Mouse (Mus musculus) left cerebral cortex, adult 8-10 months (tissue): Measurements from ENCODE around the gene Gm45713. TPM values are rescaled to one million over a fixed set of nuclear protein-coding genes. Genes with fewer than 3 reads are reported as not detected.
"Not testable (repeated sequence)": the region's sequence is repeated elsewhere in the genome, so short reads cannot be mapped to it uniquely, and the experiment has no call there.

ENCODE experiments used
- DNase-seq, 2 experiments: peaks; one replicate each; pipeline ENCODE4 v3.0.0; 2022; ENCODE audit warnings: low spot score in 2 of 2
- total RNA-seq, 4 experiments: library from RNA; stranded (reverse); gene quantifications; 2 replicates each; pipeline ENCODE4 v1.2.4; 2022

Gm45713 gene
- total RNA-seq, result not detected

GRCm38 (mm10) chr7:45135993-45136567 lies at the start of gene Gm45713, which contains the start of gene Flt3l:
Gm45713 (minus strand) TSS chr7:45136231.
Flt3l (minus strand) TSS chr7:45136432.
- peak; percentile 74 to 88 for DNase-seq

GRCm38 (mm10) chr7:45183672-45184071 lies 47.6 kb upstream of the Gm45713 start:
- DNase-seq, result no peak

GRCm38 (mm10) chr7:45182606-45183005 lies 46.6 kb upstream of the Gm45713 start:
- no peak for DNase-seq

DNA sequence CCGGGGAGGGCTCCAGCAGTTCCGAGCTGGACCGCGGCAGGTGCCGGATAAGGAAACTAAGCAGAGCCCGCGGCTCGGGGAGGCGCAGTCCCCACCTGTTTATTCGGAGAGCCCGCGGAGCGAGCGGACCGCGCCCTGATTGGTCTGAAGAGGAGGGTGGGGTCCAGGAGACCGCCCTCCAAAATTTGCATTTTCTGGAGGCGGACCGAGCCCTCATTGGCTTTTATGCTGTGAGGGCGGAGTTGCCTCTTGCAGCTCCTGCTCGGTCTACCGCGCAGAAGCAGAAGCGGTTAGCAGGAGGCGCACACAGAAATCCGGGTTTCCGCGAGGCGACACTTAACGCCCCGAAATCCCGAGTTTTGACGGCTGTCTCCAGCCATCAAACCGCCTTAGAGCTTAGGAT lies 46.2 kb upstream of the Gm45713 start:
- peak; percentile 70 to 86 for DNase-seq

DNA sequence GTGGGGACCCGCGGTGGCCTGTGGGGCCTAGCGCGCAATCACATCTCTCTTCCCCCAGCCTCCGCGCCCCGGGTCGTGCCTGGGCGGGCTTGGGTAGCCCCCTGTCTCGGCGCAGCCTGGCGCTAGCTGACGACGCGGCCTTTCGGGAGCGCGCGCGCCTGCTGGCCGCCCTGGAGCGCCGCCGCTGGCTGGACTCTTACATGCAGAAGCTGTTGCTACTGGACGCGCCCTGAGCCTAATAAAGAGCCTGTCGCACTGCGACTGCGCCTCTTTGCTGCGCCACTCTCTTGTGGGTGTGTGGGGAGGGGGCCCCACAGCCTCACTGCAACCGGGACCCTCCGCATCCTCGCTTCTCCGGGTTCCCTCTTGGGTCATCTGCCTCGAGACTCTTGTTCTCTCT lies 45.5 kb upstream of the Gm45713 start:
- DNase-seq, result no peak

GRCm38 (mm10) chr7:45180896-45181477 lies 45.0 kb upstream of the Gm45713 start, which contains the start of gene Pth2:
Pth2 (plus strand) TSS chr7:45180995.
- DNase-seq, result no peak

DNA sequence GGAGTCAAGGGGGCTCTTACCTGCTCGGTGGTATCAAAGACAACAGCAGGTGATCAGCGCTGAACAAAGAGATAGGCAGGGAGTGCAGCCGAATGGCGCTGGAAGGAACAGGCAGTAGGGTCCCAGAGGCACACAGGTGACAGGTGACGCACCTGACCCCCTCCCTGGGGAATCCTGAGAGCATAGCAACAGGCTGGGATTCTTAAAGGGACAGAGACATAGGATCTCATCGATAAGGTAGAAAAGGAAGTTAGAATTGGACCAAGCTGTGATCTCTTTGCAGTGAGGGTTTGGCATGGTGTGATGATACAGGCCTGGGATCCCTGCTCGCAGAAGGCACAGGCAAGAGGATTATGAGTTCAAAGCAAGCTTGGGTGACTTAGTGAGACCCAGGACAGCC lies 43.4 kb upstream of the Gm45713 start, which contains the start of gene Gfy:
Gene Gfy (minus strand): TSS at position 101 of the 400 bp plus-strand sequence.
- DNase-seq, result no peak

DNA sequence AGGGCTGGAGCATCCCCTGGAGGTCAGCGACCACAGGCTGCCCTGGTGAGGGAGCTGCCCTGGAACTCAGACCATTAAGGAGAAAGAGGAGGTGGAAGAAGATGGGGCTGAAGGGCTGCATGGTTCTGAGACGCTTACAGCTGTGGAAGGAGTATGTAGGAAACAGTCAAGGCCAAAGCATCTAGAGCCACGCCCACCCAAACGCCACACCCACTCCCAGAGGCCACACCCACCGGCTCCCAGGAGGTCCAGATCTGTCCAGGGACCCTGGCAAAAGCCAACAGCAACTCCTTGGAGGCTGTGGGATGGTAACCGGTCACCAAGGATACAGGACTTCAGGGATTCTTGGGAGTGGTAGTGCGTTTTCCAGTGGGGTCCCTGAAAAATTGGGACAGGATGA lies 42.5 kb upstream of the Gm45713 start:
- DNase-seq, result no peak

- DNase-seq, result no peak
Measured at GRCm38 (mm10) chr7:45176356-45176755, 40.3 kb upstream of the Gm45713 start.

- DNase-seq, result no peak
Measured at GRCm38 (mm10) chr7:45175929-45176328, 39.9 kb upstream of the Gm45713 start.

- no peak for DNase-seq
Measured at GRCm38 (mm10) chr7:45175398-45175797, 39.4 kb upstream of the Gm45713 start.

DNA sequence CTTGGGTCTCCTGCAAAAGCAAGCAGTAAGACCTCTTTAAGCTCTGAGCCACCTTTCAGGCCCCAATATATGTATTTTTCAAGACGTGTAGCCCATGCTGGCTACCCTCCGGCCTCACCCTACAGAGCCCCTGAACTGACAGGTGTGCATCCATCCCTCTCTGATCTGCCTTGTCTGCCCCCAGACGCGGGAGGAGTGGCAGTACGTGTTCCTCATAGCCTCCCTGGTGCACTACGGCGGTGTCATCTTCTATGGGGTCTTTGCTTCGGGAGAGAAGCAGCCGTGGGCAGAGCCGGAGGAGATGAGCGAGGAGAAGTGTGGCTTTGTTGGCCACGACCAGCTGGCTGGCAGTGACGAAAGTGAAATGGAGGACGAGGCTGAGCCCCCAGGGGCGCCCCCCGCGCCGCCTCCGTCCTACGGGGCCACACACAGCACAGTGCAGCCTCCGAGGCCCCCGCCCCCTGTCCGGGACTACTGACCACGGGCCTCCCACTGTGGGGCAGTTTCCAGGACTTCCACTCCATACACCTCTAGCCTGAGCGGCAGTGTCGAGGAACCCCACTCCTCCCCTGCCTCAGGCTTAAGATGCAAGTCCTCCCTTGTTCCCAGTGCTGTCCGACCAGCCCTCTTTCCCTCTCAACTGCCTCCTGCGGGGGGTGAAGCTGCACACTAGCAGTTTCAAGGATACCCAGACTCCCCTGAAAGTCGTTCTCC lies 38.7 kb upstream of the Gm45713 start:
- no peak for DNase-seq

DNA sequence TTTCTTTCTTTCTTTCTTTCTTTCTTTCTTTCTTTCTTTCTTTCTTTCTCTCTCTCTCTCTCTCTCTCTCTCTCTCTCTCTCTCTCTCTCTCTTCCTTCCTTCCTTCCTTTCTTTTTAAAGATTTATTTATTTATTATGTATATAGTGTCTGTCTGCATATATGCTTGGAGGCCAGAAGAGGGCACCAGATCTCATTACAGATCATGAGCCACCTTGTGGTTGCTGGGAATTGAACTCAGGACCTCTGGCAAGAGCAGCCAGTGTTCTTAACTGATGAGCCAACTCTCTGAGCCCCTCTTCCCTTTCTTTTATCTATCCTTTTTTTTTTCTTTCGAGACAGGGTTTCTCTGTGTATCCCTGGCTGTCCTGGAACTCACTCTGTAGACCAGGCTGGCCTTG lies 37.7 kb upstream of the Gm45713 start:
- DNase-seq, result not testable (repeated sequence)

DNA sequence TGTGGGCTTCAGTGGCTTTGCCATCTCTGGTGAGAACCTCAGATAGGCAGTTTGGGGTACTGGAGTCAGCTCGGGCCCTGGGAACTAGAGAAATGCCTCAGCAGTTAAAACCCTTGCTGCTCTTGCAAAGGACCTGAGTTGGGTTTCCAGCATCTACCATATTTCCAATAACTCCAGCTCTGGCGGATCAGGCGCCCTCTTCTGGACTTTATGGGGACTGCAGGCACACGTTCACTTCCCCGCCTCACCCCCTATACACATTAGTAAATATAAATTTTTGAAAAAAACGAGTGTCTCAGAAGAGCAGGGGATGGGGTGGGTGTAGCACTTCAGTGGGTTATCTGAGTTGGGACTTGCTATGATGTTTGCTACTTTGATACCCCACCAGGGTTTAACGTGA lies 36.9 kb upstream of the Gm45713 start:
- no peak for DNase-seq

DNA sequence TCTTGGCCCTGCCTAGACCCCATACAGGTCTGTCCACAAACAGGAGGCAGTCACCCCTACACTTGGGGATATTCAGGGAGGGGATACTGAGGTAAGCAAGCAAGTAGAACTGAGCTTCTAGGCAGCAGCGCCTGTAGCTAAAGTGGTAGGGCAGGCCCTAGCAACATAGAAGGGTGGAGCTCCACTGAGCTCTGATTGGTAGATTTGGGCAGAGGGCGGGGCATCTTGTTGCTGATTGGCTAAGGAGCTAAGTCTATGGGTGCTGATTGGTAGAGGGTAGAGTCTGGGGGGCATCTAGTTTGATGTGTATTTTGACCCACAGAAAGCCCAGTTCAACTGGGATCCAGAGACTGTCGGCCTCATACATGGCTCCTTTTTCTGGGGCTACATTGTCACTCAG lies 33.5 kb upstream of the Gm45713 start:
- DNase-seq, result peak in 1 of 2 experiments; percentile 73

DNA sequence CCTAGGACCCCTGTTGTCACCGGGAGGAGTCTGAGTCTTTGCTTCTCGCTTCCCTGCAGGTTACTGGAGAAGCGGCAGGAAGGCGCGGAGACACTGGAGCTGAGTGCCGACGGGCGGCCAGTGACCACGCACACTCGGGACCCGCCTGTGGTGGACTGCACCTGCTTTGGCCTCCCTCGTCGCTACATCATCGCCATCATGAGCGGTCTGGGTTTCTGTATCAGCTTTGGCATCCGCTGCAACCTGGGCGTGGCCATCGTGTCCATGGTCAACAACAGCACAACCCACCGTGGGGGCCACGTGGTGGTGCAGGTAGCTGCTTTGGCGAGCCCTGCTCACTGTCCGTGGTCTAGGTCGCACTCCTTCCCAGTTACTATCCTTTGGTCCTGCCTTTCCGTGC lies 32.6 kb upstream of the Gm45713 start:
- no peak for DNase-seq

- peak in 1 of 2 experiments; percentile 70 for DNase-seq
Measured at GRCm38 (mm10) chr7:45167761-45168445, 31.9 kb upstream of the Gm45713 start.

- DNase-seq, result peak in 1 of 2 experiments; percentile 63
Measured at GRCm38 (mm10) chr7:45166950-45167401, 30.9 kb upstream of the Gm45713 start.

- DNase-seq, result no peak
Measured at GRCm38 (mm10) chr7:45165701-45166100, 29.7 kb upstream of the Gm45713 start.

GRCm38 (mm10) chr7:45164833-45165232 lies 28.8 kb upstream of the Gm45713 start:
- DNase-seq, result no peak

DNA sequence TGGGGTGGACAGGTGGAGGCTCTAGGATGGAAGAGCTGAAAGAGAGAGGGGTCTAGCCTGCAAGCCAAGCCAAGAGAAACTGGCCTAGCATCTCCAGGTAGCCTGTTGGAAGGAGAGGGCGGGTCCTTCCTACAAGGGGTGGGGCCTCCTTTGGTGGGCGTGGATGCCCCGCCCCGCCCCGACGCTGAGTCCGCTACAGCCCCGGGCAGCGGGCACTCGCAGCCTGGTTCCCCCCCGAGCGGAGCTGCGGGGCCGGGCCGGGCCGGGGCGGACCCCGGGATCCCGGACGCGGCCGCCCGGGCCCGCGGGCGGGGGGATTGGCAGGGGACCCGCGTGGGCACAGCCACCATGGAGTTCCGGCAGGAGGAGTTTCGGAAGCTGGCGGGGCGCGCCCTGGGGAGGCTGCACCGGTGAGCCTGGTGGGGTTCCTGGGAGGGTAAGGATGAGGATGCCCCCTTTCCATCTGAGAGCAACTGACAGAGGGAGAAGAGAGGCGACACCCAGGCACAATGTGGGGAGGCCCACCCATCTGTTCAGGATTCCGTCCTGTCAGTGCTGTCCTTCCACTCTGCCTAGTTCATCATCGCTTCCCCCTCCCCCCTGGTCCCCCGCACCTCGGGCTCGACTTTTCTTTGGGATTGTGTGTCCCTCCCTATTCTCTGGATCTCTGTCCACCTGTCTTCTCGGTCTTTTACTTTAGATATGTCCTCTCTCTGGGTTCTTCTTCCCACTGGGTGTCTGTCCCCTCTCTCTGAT lies 27.9 kb upstream of the Gm45713 start, which contains the start of gene Slc17a7:
Gene Slc17a7 (plus strand): TSS at position 215 of the 756 bp plus-strand sequence.
- DNase-seq, result peak in 1 of 2 experiments; percentile 51
